Mouse (Mus musculus): Measurements from ENCODE around the gene Clip2. TPM values are rescaled to one million over a fixed set of nuclear protein-coding genes. Genes with fewer than 3 reads are reported as not detected.

The Clip2 gene
- polyA plus RNA-seq, 1 experiment: 23.4 TPM

DNA sequence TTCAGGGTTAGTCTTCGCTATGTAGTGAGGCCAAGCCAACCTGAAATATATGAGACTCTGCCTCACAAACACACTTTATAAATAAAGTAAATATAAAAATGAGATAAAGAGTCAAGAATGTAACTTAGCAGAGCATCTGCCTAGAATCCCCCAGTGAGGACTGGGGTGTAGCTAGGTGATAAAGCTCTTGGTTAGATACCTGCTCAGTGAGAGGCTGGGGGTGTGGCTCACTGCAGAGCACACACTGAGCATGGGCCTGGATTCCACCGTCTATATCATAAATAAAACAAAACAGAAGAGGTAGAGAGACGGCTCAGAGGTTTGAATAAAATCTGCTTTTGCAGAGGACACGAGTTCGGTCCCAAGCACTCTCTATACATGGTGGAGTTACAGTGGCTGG lies 88.0 kb downstream of the Clip2 start:
- Histone ChIP-seq H3K36me3 (ENCODE audit: control insufficient read depth, insufficient read depth, low read length) (no peaks in the 10 kb centered on the region), H3K4me1 (replicated peaks; ENCODE audit: control insufficient read depth, insufficient read depth, low read length) (peaks cover 21% of the 10 kb centered on the region), H3K4me3 (ENCODE audit: control insufficient read depth, insufficient read depth, low read length) (no peak overlapping the region), H3K27ac (ENCODE audit: control insufficient read depth, insufficient read depth, low read length) (no peak overlapping the region), H3K27me3 (ENCODE audit: control insufficient read depth, insufficient read depth, low read length) (no peaks in the 10 kb centered on the region)
- TF ChIP-seq POLR2A (IDR thresholded peaks at IDR 0.05; ENCODE audit: control insufficient read depth, extremely low read depth, insufficient read depth, low read length, poor library complexity): no peak
- TF ChIP-seq CTCF (IDR thresholded peaks at IDR 0.05; ENCODE audit: borderline replicate concordance, control insufficient read depth, extremely low read depth, insufficient read depth, low read length, poor library complexity): no peak
- no peak for DNase-seq
- WGBS: 98% methylated on average over 5 of the region's 5 CpGs

DNA sequence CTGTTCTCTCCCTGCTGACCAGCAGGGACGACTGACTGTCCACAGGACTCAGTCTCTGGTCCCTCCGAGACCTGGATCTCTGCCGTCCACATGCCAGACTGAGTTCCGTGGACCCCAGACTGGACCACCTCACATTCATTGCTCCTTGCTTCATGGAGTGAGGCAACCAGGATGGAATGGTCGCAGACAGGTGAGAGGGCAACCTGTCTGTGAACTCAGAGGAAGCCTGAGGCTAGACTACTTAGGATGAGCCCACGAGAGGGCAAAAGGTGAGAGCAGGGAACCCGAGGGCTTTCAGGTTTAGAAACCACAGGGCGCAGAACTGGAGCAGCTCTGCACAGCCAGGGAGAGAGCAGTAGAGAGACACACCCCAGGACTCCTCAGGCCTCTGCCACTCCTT lies 89.5 kb downstream of the Clip2 start:
- Histone ChIP-seq H3K36me3 (ENCODE audit: control insufficient read depth, insufficient read depth, low read length) (no peaks in the 10 kb centered on the region), H3K4me1 (replicated peaks; ENCODE audit: control insufficient read depth, insufficient read depth, low read length) (peaks cover 6% of the 10 kb centered on the region), H3K27ac (ENCODE audit: control insufficient read depth, insufficient read depth, low read length) (no peak overlapping the region), H3K4me3 (ENCODE audit: control insufficient read depth, insufficient read depth, low read length) (no peak overlapping the region), H3K27me3 (ENCODE audit: control insufficient read depth, insufficient read depth, low read length) (no peaks in the 10 kb centered on the region)
- no peak for DNase-seq
- WGBS: 88% methylated on average over 8 of the region's 8 CpGs
- no peak for TF ChIP-seq CTCF (IDR thresholded peaks at IDR 0.05; ENCODE audit: borderline replicate concordance, control insufficient read depth, extremely low read depth, insufficient read depth, low read length, poor library complexity)
- no peak for TF ChIP-seq POLR2A (IDR thresholded peaks at IDR 0.05; ENCODE audit: control insufficient read depth, extremely low read depth, insufficient read depth, low read length, poor library complexity)

DNA sequence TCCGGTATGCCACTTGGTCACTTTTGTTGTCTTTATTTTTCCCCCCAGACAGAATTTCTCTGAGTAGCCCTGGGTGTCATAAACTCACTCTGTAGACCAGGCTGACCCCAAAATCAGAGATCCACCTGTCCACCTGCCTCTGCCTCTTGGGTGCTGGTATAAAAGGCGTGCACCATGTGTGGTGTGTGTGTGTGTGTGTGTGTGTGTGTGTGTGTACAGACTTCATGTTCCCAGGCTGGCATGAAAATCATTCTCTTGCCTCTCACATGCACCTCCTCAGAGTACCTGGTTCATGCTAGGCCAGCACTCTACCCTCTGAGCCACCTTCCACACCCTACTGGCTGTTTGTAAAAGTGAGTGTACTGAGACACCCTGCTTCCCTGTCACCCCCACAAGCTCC lies 89.9 kb downstream of the Clip2 start:
- 93% methylated on average over 2 of the region's 2 CpGs for WGBS
- no peak for TF ChIP-seq POLR2A (IDR thresholded peaks at IDR 0.05; ENCODE audit: control insufficient read depth, extremely low read depth, insufficient read depth, low read length, poor library complexity)
- TF ChIP-seq CTCF (IDR thresholded peaks at IDR 0.05; ENCODE audit: borderline replicate concordance, control insufficient read depth, extremely low read depth, insufficient read depth, low read length, poor library complexity): no peak

DNA sequence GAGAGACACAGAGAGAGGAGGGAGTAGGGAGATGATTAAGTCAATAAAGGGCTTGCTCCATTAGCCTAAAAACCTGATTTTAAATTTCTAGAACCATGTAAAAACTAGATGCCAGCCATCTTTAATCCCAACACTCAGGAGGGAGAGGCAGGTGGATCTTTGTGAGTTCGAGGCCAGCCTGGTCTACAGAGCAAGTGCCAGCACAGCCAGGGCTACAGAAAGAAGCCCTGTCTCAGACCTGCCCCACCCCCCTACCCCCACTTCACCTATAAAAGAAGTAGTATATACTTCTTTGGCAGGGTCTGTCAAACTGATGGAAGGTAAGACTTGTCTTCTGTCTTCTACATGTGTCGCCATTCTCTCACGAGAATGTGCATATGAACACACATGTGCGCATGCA lies 91.7 kb downstream of the Clip2 start:
- Histone ChIP-seq H3K27me3 (ENCODE audit: control insufficient read depth, insufficient read depth, low read length) (no peaks in the 10 kb centered on the region), H3K4me1 (replicated peaks; ENCODE audit: control insufficient read depth, insufficient read depth, low read length) (peaks cover 3% of the 10 kb centered on the region), H3K4me3 (ENCODE audit: control insufficient read depth, insufficient read depth, low read length) (no peak overlapping the region), H3K36me3 (ENCODE audit: control insufficient read depth, insufficient read depth, low read length) (no peaks in the 10 kb centered on the region), H3K27ac (ENCODE audit: control insufficient read depth, insufficient read depth, low read length) (no peak overlapping the region)
- whole genome bisulfite sequencing: 97% methylated on average over 4 of the region's 4 CpGs
- no peak for DNase-seq
- TF ChIP-seq CTCF (IDR thresholded peaks at IDR 0.05; ENCODE audit: borderline replicate concordance, control insufficient read depth, extremely low read depth, insufficient read depth, low read length, poor library complexity) (no peak), POLR2A (IDR thresholded peaks at IDR 0.05; ENCODE audit: control insufficient read depth, extremely low read depth, insufficient read depth, low read length, poor library complexity) (no peak)

More for the DNA sequence above, 89.9 kb downstream of the Clip2 start:
- Histone ChIP-seq H3K4me3 (ENCODE audit: control insufficient read depth, insufficient read depth, low read length) (no peak overlapping the region), H3K4me1 (replicated peaks; ENCODE audit: control insufficient read depth, insufficient read depth, low read length) (peaks cover 5% of the 10 kb centered on the region), H3K36me3 (ENCODE audit: control insufficient read depth, insufficient read depth, low read length) (no peaks in the 10 kb centered on the region), H3K27me3 (ENCODE audit: control insufficient read depth, insufficient read depth, low read length) (no peaks in the 10 kb centered on the region), H3K27ac (ENCODE audit: control insufficient read depth, insufficient read depth, low read length) (no peak overlapping the region)
- DNase-seq: no peak

DNA sequence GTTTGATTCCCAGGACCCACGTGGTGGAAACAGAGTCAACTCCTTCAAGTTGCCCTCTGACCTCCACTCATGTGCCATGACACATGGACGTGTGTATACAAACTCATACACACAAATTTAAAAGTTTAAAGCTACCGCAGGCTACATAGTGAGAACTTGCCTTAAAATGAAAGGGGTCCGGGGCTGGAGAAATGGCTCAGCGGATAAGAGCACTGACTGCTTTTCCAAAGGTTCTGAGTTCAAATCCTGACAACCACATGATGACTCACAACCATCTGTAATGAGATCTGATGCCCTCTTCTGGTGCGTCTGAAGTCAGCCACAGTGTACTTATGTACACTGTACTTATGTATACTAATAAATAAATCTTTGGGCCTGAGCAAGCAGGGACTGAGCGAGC lies 93.1 kb downstream of the Clip2 start:
- no peak overlapping the region for H3K27ac ChIP-seq (ENCODE audit: control insufficient read depth, insufficient read depth, low read length)
- H3K36me3 ChIP-seq (ENCODE audit: control insufficient read depth, insufficient read depth, low read length): no peaks in the 10 kb centered on the region
- TF ChIP-seq POLR2A (IDR thresholded peaks at IDR 0.05; ENCODE audit: control insufficient read depth, extremely low read depth, insufficient read depth, low read length, poor library complexity): no peak
- TF ChIP-seq CTCF (IDR thresholded peaks at IDR 0.05; ENCODE audit: borderline replicate concordance, control insufficient read depth, extremely low read depth, insufficient read depth, low read length, poor library complexity): no peak
- DNase-seq: no peak
- peaks cover 15% of the 10 kb centered on the region for H3K4me1 ChIP-seq (replicated peaks; ENCODE audit: control insufficient read depth, insufficient read depth, low read length)
- WGBS: 95% methylated on average over 7 of the region's 7 CpGs
- no peaks in the 10 kb centered on the region for H3K27me3 ChIP-seq (ENCODE audit: control insufficient read depth, insufficient read depth, low read length)
- no peak overlapping the region for H3K4me3 ChIP-seq (ENCODE audit: control insufficient read depth, insufficient read depth, low read length)

DNA sequence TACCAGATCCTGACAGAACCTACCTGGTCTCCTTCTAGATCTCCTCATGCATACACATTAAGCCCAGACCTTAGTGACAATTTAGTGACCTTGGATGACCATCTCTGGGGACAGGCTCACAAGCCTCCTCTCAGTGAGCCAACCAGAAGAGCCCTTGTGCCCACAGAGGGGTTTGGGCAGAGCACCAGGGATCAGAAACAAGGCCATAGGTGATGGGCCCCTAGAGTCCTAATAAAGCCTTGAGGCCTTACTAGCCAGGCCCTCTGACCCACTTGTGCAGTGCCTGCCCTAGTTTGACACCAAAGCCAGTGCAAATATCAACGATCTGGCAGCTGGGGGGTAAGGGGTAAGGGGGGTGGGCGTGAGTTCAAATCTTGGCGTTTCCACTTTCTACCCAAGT lies 93.8 kb downstream of the Clip2 start:
- no peak overlapping the region for H3K4me3 ChIP-seq (ENCODE audit: control insufficient read depth, insufficient read depth, low read length)
- no peak for DNase-seq
- no peak for TF ChIP-seq CTCF (IDR thresholded peaks at IDR 0.05; ENCODE audit: borderline replicate concordance, control insufficient read depth, extremely low read depth, insufficient read depth, low read length, poor library complexity)
- TF ChIP-seq POLR2A (IDR thresholded peaks at IDR 0.05; ENCODE audit: control insufficient read depth, extremely low read depth, insufficient read depth, low read length, poor library complexity): no peak
- peaks cover 15% of the 10 kb centered on the region for H3K4me1 ChIP-seq (replicated peaks; ENCODE audit: control insufficient read depth, insufficient read depth, low read length)
- no peak overlapping the region for H3K27ac ChIP-seq (ENCODE audit: control insufficient read depth, insufficient read depth, low read length)
- H3K36me3 ChIP-seq (ENCODE audit: control insufficient read depth, insufficient read depth, low read length): no peaks in the 10 kb centered on the region
- H3K27me3 ChIP-seq (ENCODE audit: control insufficient read depth, insufficient read depth, low read length): no peaks in the 10 kb centered on the region
- 61% methylated on average over 3 of the region's 3 CpGs for WGBS

DNA sequence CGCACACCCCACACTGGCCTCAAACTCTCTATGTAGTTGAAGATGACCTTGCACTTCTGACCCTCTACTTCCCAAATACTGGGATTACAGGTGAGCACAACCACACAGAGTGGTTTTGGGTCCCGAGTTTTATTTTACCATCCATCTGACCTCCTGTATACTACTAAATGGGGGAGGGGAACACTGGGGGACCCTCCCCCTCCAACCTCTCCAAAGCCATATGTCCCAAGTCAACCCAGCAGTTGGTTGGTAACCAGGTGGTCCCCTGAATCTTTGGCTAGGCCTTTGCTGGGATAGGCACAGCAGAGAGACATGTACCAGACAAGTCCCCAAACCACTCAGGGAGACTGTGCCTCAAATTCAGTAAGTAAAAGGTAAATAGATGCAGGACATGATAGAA lies 94.9 kb downstream of the Clip2 start:
- TF ChIP-seq POLR2A (IDR thresholded peaks at IDR 0.05; ENCODE audit: control insufficient read depth, extremely low read depth, insufficient read depth, low read length, poor library complexity): no peak
- no peak for TF ChIP-seq CTCF (IDR thresholded peaks at IDR 0.05; ENCODE audit: borderline replicate concordance, control insufficient read depth, extremely low read depth, insufficient read depth, low read length, poor library complexity)
- no peak for DNase-seq
- WGBS: 80% methylated on average over 2 of the region's 2 CpGs
- H3K27me3 ChIP-seq (ENCODE audit: control insufficient read depth, insufficient read depth, low read length): no peaks in the 10 kb centered on the region
- H3K4me3 ChIP-seq (ENCODE audit: control insufficient read depth, insufficient read depth, low read length): no peak overlapping the region
- H3K27ac ChIP-seq (ENCODE audit: control insufficient read depth, insufficient read depth, low read length): no peak overlapping the region
- H3K4me1 ChIP-seq (replicated peaks; ENCODE audit: control insufficient read depth, insufficient read depth, low read length): peaks cover 15% of the 10 kb centered on the region
- no peaks in the 10 kb centered on the region for H3K36me3 ChIP-seq (ENCODE audit: control insufficient read depth, insufficient read depth, low read length)
